Mouse (Mus musculus) ES-E14 (cell line): Measurements from ENCODE around the gene St3gal3. TPM values are rescaled to one million over a fixed set of nuclear protein-coding genes. Genes with fewer than 3 reads are reported as not detected.

Source experiments
- DNase-seq: peaks from one replicate; pipeline ENCODE4 v3.0.0-alpha.2; 2013; ENCODE audit warnings: low read depth, low spot score
- H3K27ac ChIP-seq: 2 replicates; pipeline ENCODE4 v1.5.1; 2012; ENCODE audit warnings: low read depth, mild to moderate bottlenecking, low read length, moderate library complexity, mixed read lengths; ENCODE audit not compliant: poor library complexity, insufficient read depth, severe bottlenecking
- H3K36me3 ChIP-seq: 2 replicates; pipeline ENCODE4 v1.6.1; 2012; ENCODE audit warnings: mild to moderate bottlenecking, low read length, moderate library complexity, mixed read lengths; ENCODE audit not compliant: control insufficient read depth, poor library complexity, insufficient read depth, severe bottlenecking
- H3K4me1 ChIP-seq, 2 experiments: fragments of 150-350 bp in 1 of 2; sonication (generic) in 1 of 2; 2 replicates each; pipeline ENCODE4 v1.6.1; 2012; ENCODE audit warnings: low read length in 2 of 2, mild to moderate bottlenecking in 1 of 2, mixed read lengths in 1 of 2; ENCODE audit not compliant: control insufficient read depth in 2 of 2, insufficient read depth in 2 of 2, poor library complexity in 1 of 2
- H3K4me3 ChIP-seq, 2 experiments: fragments of 150-350 bp in 1 of 2; sonication (generic) in 1 of 2; 2 replicates each; pipeline ENCODE4 v1.5.1; 2012; ENCODE audit warnings: low read length in 2 of 2, low read depth in 1 of 2, mild to moderate bottlenecking in 1 of 2, mixed read lengths in 1 of 2; ENCODE audit not compliant: insufficient read depth in 1 of 2, poor library complexity in 1 of 2, severe bottlenecking in 1 of 2
- H3K9ac ChIP-seq: 2 replicates; pipeline ENCODE4 v1.6.1; 2012; ENCODE audit warnings: low read depth, mild to moderate bottlenecking, low read length, mixed read lengths; ENCODE audit not compliant: poor library complexity, insufficient read depth, severe bottlenecking
- H3K9me3 ChIP-seq: fragments of 150-350 bp; sonication (generic); 2 replicates; pipeline ENCODE4 v1.6.1; 2012; ENCODE audit warnings: low read depth, mild to moderate bottlenecking, low read length; ENCODE audit not compliant: control insufficient read depth, insufficient read depth
- CHD2 ChIP-seq: IDR thresholded peaks from 2 replicates; pipeline ENCODE4 v1.6.1; 2014; ENCODE audit warnings: mild to moderate bottlenecking, low read depth, low read length, inconsistent platforms
- HCFC1 ChIP-seq: IDR thresholded peaks from 2 replicates; pipeline ENCODE4 v1.6.1; 2012; ENCODE audit warnings: low read length, inconsistent platforms, borderline replicate concordance; ENCODE audit not compliant: insufficient read depth
- MAFK ChIP-seq: IDR thresholded peaks from 2 replicates; pipeline ENCODE4 v1.6.1; 2014; ENCODE audit warnings: mild to moderate bottlenecking, low read depth, low read length, inconsistent platforms; ENCODE audit not compliant: insufficient read depth
- ZC3H11A ChIP-seq: IDR thresholded peaks from 2 replicates; pipeline ENCODE4 v1.6.1; 2012; ENCODE audit warnings: low read depth, mild to moderate bottlenecking, inconsistent platforms, low read length, borderline replicate concordance
- ZNF384 ChIP-seq: IDR thresholded peaks from 2 replicates; pipeline ENCODE4 v1.6.1; 2012; ENCODE audit warnings: low read depth, low read length, inconsistent platforms
- in situ Hi-C, 2 experiments: fragments of 600-800 bp; cut with MboI; formaldehyde crosslinking; loops; one replicate each; pipeline ENCODE4 v1.15.1; 2025; ENCODE audit warnings: low sequenced_read_pairs in 2 of 2, inconsistent platforms in 1 of 2; ENCODE audit not compliant: unreplicated experiment in 2 of 2
- total RNA-seq: library from RNA; depleted of rRNA; stranded (reverse); fragments of 300-350 nt; gene quantifications from 2 replicates; pipeline ENCODE4 v1.2.3, GENCODE M21; 2012; rRNA removed

Gene St3gal3
- 10.9 and 17.1 TPM in 2 replicates for total RNA-seq

DNA sequence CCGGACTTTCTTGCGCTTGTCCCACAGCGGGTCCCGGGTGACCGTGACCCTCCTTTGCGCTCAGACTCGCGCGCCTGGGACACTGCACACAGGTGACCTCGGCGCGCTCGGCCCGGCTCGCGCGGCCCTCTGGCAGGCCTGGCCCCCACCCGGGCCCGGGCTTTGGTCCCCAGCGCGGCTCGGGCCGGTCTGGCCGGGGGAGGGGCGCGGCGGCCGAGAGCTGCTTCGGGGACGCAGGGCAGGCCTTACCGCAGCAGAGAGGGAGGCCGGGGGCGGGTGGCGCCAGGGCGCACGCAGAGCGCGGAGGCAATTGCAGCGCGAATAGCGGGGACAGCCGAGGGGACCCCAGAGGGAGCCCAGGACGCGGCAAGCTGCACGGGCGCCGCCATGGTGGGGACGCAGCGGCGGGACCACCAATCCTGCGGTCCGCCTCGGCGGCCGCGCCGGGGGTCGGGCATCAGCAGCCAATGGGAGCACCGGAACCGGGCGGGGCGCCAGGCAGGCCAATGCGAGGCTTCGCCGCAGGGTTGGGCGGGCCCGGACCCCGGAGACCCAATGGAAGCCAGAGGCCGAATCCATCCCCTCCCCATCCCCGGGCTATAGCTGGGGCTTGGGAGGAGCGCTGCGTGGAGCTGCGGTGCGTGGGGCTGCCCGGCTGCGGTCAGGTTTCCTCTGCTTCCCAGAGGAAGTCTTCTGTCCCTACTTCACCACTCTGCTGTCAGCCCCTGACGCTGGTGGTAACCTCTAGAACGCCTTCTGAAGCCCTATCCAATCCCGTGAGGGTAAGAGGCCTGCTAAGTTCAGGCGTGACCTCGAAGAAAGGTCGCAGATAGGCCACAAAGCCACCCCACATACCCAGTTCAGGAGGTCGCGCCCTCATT, at the start of gene St3gal3:
Gene St3gal3, minus strand, starts transcription at position 430 of the 881 bp plus-strand sequence.
- TF ChIP-seq MAFK (no peak), CHD2 (no peak), ZC3H11A (no peak), ZNF384 (no peak), HCFC1 (peak; percentile 68)
- Histone ChIP-seq H3K4me3 (peak within 1 kb of the TSS; percentile 91 to 92), H3K9me3 (no peaks in the 10 kb centered on the region), H3K9ac (peak within 1 kb of the TSS; percentile 90), H3K36me3 (peaks cover 20% of the 10 kb centered on the region), H3K4me1 (peaks cover 3 to 7% of the 10 kb centered on the region in 2 experiments; a peak in 2 of 4 replicates), H3K27ac (no peak within 1 kb of the TSS)
- DNase-seq = peak; percentile 90
- in situ Hi-C loops = no loop called here

- no peak for TF ChIP-seq MAFK
- TF ChIP-seq ZNF384 = no peak
- no peak for TF ChIP-seq HCFC1
- no peak for TF ChIP-seq ZC3H11A
- TF ChIP-seq CHD2 = no peak
- peaks cover 0 to 3% of the 10 kb centered on the region in 2 experiments; a peak in 2 of 4 replicates for H3K4me1 ChIP-seq
- DNase-seq = no peak
- peaks cover 9% of the 10 kb centered on the region for H3K36me3 ChIP-seq
- in situ Hi-C loops = no loop called here
- peak overlapping the region; percentile 59 to 100 for H3K4me3 ChIP-seq
- H3K9me3 ChIP-seq = no peaks in the 10 kb centered on the region
- peak overlapping the region; percentile 74 for H3K27ac ChIP-seq
- H3K9ac ChIP-seq = peak overlapping the region; percentile 78
These were observed 45.8 kb upstream of the St3gal3 start for GRCm38 (mm10) chr4:118180301-118181080.

GRCm38 (mm10) chr4:118179467-118180300, 45.0 kb upstream of the St3gal3 start, which contains the start of gene Kdm4a:
Kdm4a (minus strand) TSS chr4:118180043.
- Histone ChIP-seq H3K27ac (peak within 1 kb of the TSS; percentile 88), H3K9ac (peak within 1 kb of the TSS; percentile 94), H3K9me3 (no peaks in the 10 kb centered on the region), H3K4me3 (peak within 1 kb of the TSS; percentile 87 to 100), H3K4me1 (peaks cover 0 to 4% of the 10 kb centered on the region in 2 experiments; a peak in 2 of 4 replicates), H3K36me3 (peaks cover 16% of the 10 kb centered on the region)
- TF ChIP-seq CHD2 (peak; percentile 84), HCFC1 (0 out of 2 replicates have a peak, but pooled peaks have one; percentile 25), ZNF384 (no peak), MAFK (no peak), ZC3H11A (no peak)
- in situ Hi-C loops = no loop called here
- peak; percentile 96 for DNase-seq
